Mouse (Mus musculus): ENCODE results near the gene Prkg1.

Gene Prkg1

GRCm38 (mm10) chr19:31040948-31041847 lies 723.6 kb downstream of the Prkg1 start:
- DNase-seq (ENCODE audit: low spot score), result no peak

DNA sequence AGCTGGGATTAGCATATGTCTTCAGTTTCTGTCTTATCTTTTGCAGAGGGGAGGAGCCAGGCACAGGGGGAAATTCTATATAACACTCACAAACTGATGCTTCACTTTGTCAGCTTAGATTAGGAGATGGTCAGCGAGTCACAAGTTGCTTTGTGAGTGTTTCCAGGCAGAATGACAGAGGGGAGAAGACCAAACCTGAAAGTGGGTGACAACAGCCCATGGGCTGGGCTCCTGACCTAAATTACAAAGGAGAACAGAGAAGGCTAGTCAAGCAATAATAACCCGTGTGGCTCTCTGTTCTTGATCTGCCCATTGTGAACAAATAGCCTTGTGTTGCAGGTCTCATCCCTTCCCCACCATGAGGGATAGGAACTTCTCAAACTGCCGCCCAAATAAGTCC lies 725.9 kb downstream of the Prkg1 start:
- DNase-seq (ENCODE audit: low spot score), result no peak

DNA sequence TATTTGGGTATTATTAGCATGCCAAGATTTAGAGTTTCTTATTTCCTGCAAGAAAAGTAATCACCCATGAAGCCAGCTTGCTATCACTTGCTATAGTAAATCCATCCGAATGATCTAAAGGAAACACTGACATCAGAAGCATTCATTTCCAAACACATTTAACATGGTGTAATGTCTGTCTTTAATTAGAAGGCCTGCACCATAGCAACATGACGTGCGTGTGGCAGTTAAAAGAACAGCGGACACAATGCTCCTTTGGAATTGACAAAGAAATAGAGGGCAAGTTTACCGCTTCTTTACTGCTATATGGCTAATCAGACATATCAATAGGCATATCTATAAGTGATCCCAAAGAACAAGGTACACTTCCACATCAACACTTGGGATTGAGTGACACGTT lies 733.2 kb downstream of the Prkg1 start:
- DNase-seq (ENCODE audit: low spot score), result no peak

GRCm38 (mm10) chr19:31026797-31027196 lies 738.0 kb downstream of the Prkg1 start:
- DNase-seq (ENCODE audit: low spot score), result no peak

GRCm38 (mm10) chr19:31011528-31012133 lies 753.2 kb downstream of the Prkg1 start:
- DNase-seq (ENCODE audit: low spot score), result no peak

GRCm38 (mm10) chr19:30998572-30998971 lies 766.3 kb downstream of the Prkg1 start:
- no peak for DNase-seq (ENCODE audit: low spot score)

- DNase-seq (ENCODE audit: low spot score), result no peak
Measured at GRCm38 (mm10) chr19:30990390-30990789, 774.4 kb downstream of the Prkg1 start.

DNA sequence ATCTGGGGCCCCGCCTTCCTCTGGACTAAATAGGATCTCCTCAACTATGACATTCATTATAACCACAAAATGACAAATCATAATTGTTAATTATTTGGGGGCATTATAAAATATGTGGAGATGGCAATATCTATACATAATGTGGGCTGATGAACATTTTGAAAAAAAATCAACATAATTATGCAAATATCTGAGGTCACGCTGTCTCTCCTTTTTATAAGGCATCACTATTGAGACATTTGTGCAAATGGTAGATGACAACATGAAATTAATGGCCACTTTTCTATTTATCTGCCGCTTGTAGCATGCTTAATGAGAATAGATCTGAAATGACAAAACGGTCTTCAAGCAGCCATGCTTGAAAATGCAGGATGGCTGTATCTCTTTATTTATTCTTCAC lies 782.4 kb downstream of the Prkg1 start:
- DNase-seq (ENCODE audit: low spot score), result no peak

GRCm38 (mm10) chr19:30978096-30978495 lies 786.7 kb downstream of the Prkg1 start:
- DNase-seq (ENCODE audit: low spot score), result no peak

DNA sequence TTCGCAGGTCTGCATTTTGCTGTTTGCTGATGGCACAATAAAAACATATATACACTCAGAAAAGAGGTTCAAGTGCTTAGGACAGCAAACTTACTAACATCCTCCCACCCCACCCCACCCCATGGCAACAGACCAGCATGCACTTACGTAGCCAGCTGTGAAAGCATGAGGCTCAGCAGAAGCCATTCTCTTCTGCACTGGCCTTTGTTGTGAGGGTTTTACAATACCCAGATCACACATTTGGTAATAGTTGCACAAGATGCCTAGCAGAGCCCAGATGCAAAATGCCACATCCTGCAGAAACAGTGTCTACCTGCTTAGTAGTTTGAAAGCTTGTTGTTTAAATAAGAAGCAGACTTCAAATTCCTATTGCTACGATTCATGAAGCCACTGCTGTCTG lies 814.2 kb downstream of the Prkg1 start:
- DNase-seq (ENCODE audit: low spot score), result no peak

DNA sequence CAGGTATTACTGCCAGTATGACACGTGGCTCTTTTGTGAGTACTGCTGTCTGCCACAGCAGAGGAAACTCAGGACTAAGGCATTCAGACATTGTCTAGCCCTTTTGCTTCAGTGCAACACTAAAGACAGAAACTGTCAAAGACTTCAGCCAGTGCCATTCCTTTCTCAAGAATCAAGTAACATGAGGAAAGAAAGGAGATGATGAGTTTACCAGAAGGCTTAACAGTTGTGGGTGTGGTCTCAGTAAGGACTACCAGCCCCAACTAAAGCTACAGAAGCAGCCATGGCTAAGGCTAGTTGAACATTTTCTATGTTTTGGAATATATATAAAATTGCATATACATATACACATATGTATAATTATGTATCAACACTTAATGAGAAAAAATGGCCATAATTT lies 816.6 kb downstream of the Prkg1 start:
- DNase-seq (ENCODE audit: low spot score), result no peak

- DNase-seq (ENCODE audit: low spot score), result no peak
Measured at GRCm38 (mm10) chr19:30942369-30942992, 822.4 kb downstream of the Prkg1 start.

- DNase-seq (ENCODE audit: low spot score), result no peak
Measured at GRCm38 (mm10) chr19:30938058-30938457, 826.8 kb downstream of the Prkg1 start.

GRCm38 (mm10) chr19:30931469-30932192 lies 833.2 kb downstream of the Prkg1 start:
- DNase-seq (ENCODE audit: low spot score), result no peak

- no peak for DNase-seq (ENCODE audit: low spot score)
Measured at GRCm38 (mm10) chr19:30924032-30924431, 840.8 kb downstream of the Prkg1 start.

DNA sequence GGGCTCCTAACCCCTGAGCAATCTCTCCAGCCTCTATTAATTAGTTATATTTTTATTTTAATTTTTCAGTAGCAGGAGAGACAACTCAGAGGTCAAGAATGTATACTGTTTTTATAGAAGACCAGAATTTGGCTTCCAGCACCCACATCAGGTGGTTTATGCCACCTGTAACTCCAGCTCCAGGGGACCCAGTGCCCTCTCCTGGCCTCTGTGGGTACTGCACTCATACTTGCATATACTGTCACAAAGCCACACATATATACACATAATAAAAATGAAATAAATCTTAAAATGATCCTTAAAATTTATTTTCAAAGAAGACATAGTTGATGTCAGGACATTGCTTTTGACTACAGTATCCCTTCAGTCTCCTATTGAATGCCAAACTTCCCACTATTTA lies 862.5 kb downstream of the Prkg1 start:
- DNase-seq (ENCODE audit: low spot score), result no peak

- DNase-seq (ENCODE audit: low spot score), result no peak
Measured at GRCm38 (mm10) chr19:30901025-30901424, 863.8 kb downstream of the Prkg1 start.

DNA sequence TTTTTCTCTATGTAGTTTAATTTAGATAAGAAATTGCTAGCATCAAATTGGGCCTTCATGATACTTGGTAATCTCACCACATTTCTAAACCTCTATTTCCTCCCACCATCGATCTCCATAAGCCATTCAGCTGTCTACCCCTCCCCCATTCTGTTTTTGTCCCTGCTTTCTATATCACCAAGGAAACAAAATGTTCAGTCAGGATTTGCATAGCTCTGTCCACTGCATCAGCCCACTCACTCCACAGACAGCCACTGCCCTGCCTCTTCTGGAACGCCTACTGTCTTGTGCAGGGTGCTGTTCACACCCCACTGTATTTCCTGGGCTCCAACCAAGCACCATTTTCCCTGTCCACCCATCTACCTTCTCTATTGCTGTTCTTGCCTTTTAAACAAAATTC lies 874.5 kb downstream of the Prkg1 start:
- DNase-seq (ENCODE audit: low spot score), result no peak

- no peak for DNase-seq (ENCODE audit: low spot score)
Measured at GRCm38 (mm10) chr19:30889851-30890250, 875.0 kb downstream of the Prkg1 start.

DNA sequence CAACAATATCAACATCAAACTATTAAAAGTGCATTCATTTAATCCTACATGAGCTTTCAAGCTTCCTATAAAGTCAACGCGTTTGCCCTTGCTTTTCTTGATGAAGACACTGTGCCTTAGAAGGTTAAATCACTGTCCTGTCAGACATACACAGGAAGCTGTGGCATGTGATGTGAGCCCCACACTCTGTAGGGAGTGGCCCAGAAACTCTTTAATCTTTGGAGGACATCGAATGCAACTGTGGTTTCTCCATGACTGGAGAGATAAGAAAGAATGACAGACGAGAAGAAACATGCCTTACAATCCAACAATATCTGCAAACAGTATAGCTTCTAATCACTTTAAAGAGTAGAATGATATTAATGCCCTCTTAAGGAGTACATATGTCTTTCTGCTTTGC lies 903.4 kb downstream of the Prkg1 start:
- no peak for DNase-seq (ENCODE audit: low spot score)

DNA sequence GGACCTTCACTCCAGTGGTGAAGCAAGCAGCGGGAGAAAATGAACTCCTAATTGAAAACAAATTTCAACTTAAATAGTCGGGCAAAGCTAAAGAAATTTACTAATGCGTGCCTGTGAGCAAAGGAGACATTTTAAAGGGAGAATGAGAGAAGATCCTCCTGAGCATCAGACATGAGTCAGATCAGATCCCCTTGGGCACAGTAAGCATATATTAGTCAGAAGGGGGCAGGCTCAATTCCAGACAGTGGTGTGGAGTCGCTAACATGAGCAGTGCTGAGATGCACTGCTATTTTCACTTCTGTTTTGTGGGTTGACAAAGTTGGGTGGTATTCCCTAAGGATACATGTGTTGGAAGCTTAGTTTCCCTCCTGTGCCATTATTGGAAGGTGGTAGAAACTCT lies 913.8 kb downstream of the Prkg1 start:
- DNase-seq (ENCODE audit: low spot score), result no peak

DNA sequence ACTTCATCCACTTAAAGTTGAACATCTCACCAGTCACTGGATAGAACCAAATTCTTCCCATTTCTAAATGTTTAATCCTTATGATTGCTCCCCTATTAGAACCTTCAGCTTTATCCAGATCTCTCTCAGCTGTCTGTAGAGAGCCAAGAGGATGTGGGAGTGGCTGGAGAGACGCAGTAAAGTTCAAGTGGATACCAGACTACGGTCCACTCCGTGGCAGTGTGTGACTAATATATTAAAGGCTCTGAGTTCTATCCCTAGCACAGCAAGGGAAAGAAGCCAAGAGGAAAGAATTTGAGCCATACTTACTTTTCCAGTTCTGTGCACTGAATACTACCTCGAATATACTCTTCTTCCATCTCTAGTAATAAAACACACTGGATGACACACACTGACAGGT lies 919.9 kb downstream of the Prkg1 start:
- no peak for DNase-seq (ENCODE audit: low spot score)

- no peak for DNase-seq (ENCODE audit: low spot score)
Measured at GRCm38 (mm10) chr19:30843637-30844036, 921.2 kb downstream of the Prkg1 start.
